Mouse (Mus musculus) limb, embryonic 14.5 days (tissue): ENCODE measurements at regions not wholly inside any gene's neighbourhood (a gene's known extent, or its start where the extent isn't known, plus 50 kb on each side); places are given as distances from the start of the nearest gene placed in this dataset.

Experiments used
- ATAC-seq: fragments of 200-750 bp; cut with Nextera tagmentation; 2 replicates; pipeline ENCODE4 v1.8.0; 2017; ENCODE audit warnings: low read depth, moderate number of reproducible peaks, moderate TSS enrichment; ENCODE audit not compliant: low FRiP score
- DNase-seq: peaks from one replicate; pipeline ENCODE4 v3.0.0-alpha.2; 2015; ENCODE audit warnings: low spot score
- H3K27ac ChIP-seq: fragments of 300-500 bp; sonication (generic); replicated peaks from 2 replicates; pipeline ENCODE4 v1.5.1; 2014; ENCODE audit warnings: low read depth, mild to moderate bottlenecking, low read length, moderate library complexity, mixed read lengths
- H3K27me3 ChIP-seq: fragments of 300-500 bp; sonication (generic); 2 replicates; pipeline ENCODE4 v1.6.1; 2014; ENCODE audit warnings: low read length, mixed read lengths; ENCODE audit not compliant: control insufficient read depth, insufficient read depth
- H3K36me3 ChIP-seq: fragments of 300-500 bp; sonication (generic); 2 replicates; pipeline ENCODE4 v1.6.1; 2014; ENCODE audit warnings: mild to moderate bottlenecking, low read length, moderate library complexity, mixed read lengths; ENCODE audit not compliant: control insufficient read depth, insufficient read depth
- H3K4me1 ChIP-seq: fragments of 300-500 bp; sonication (generic); 2 replicates; pipeline ENCODE4 v1.6.1; 2014; ENCODE audit warnings: antibody characterized with exemption, low read length, mixed read lengths; ENCODE audit not compliant: control insufficient read depth, insufficient read depth
- H3K4me2 ChIP-seq: fragments of 300-500 bp; sonication (generic); replicated peaks from 2 replicates; pipeline ENCODE4 v1.6.1; 2014; ENCODE audit warnings: low read depth, mild to moderate bottlenecking, low read length, moderate library complexity; ENCODE audit not compliant: severe bottlenecking
- H3K4me3 ChIP-seq: fragments of 300-500 bp; sonication (generic); replicated peaks from 2 replicates; pipeline ENCODE4 v1.5.1; 2014; ENCODE audit warnings: low read length
- H3K9ac ChIP-seq: fragments of 300-500 bp; sonication (generic); 2 replicates; pipeline ENCODE4 v1.6.1; 2014; ENCODE audit warnings: mild to moderate bottlenecking, low read depth, low read length, moderate library complexity; ENCODE audit not compliant: severe bottlenecking
- H3K9me3 ChIP-seq: fragments of 300-500 bp; sonication (generic); 2 replicates; pipeline ENCODE4 v1.6.1; 2016; ENCODE audit warnings: low read length; ENCODE audit not compliant: control insufficient read depth
- POLR2A ChIP-seq: fragments of 200-500 bp; IDR thresholded peaks from 2 replicates; pipeline ENCODE4 v1.8.0; 2012; ENCODE audit warnings: inconsistent platforms, mild to moderate bottlenecking, moderate library complexity, borderline replicate concordance; ENCODE audit not compliant: insufficient read depth, insufficient read length; ENCODE audit errors: extremely low read depth
- WGBS: fragments of 180-500 bp; shearing (Covaris S2); extraction: QIAGEN DNeasy Blood & Tissue Kit; methylation state at CpG from one replicate; pipeline ENCODE4 v1.1.7; 2014; 5-methylcytosine and 5-hydroxymethylcytosine counted together

GRCm38 (mm10) chr13:111087753-111088152, 167.1 kb upstream of the Actbl2 start:
- no peaks in the 10 kb centered on the region; the same call in 1 of the 2 replicates for H3K9me3 ChIP-seq
- no peak for ATAC-seq
- TF ChIP-seq POLR2A = no peak

GRCm38 (mm10) chr13:111096071-111096470, 158.7 kb upstream of the Actbl2 start:
- ATAC-seq = no peak
- H3K27me3 ChIP-seq = no peaks in the 10 kb centered on the region
- 80% methylated on average over 5 of the region's 5 CpGs for WGBS
- H3K36me3 ChIP-seq = no peaks in the 10 kb centered on the region
- no peak for TF ChIP-seq POLR2A
- no peak for DNase-seq
- H3K4me2 ChIP-seq = no peak overlapping the region
- H3K9me3 ChIP-seq = no peaks in the 10 kb centered on the region
- no peak overlapping the region for H3K27ac ChIP-seq
- H3K9ac ChIP-seq = no peak overlapping the region
- H3K4me1 ChIP-seq = no peaks in the 10 kb centered on the region
- H3K4me3 ChIP-seq = no peak overlapping the region

More at GRCm38 (mm10) chr13:111087753-111088152, 167.1 kb upstream of the Actbl2 start:
- no peaks in the 10 kb centered on the region for H3K4me1 ChIP-seq
- no peak overlapping the region for H3K9ac ChIP-seq
- H3K27ac ChIP-seq = no peak overlapping the region
- no peak overlapping the region for H3K4me2 ChIP-seq
- H3K27me3 ChIP-seq = no peaks in the 10 kb centered on the region
- H3K4me3 ChIP-seq = no peak overlapping the region
- H3K36me3 ChIP-seq = no peaks in the 10 kb centered on the region
- WGBS = 83% methylated on average over 2 of the region's 2 CpGs
- DNase-seq = no peak

GRCm38 (mm10) chr13:111097336-111097735, 157.5 kb upstream of the Actbl2 start:
- H3K9me3 ChIP-seq = no peaks in the 10 kb centered on the region
- ATAC-seq = no peak
- H3K4me2 ChIP-seq = no peak overlapping the region
- WGBS = 84% methylated on average over 4 of the region's 4 CpGs
- H3K4me1 ChIP-seq = no peaks in the 10 kb centered on the region
- no peak for TF ChIP-seq POLR2A
- H3K27ac ChIP-seq = no peak overlapping the region
- no peak overlapping the region for H3K4me3 ChIP-seq
- no peak for DNase-seq
- H3K27me3 ChIP-seq = no peaks in the 10 kb centered on the region
- no peak overlapping the region for H3K9ac ChIP-seq
- no peaks in the 10 kb centered on the region for H3K36me3 ChIP-seq

- Histone ChIP-seq H3K9me3 (no peaks in the 10 kb centered on the region), H3K27me3 (no peaks in the 10 kb centered on the region), H3K36me3 (no peaks in the 10 kb centered on the region), H3K9ac (no peak overlapping the region), H3K4me1 (no peaks in the 10 kb centered on the region), H3K4me3 (no peak overlapping the region), H3K27ac (no peak overlapping the region), H3K4me2 (no peak overlapping the region)
- no peak for DNase-seq
- no peak for TF ChIP-seq POLR2A
- ATAC-seq = no peak
- 86% methylated on average over 2 of the region's 2 CpGs for whole genome bisulfite sequencing
Observed at GRCm38 (mm10) chr13:111098738-111099137, 156.1 kb upstream of the Actbl2 start.

- WGBS = 82% methylated on average over 6 of the region's 6 CpGs
- DNase-seq = no peak
Observed at GRCm38 (mm10) chr13:111099252-111099651, 155.6 kb upstream of the Actbl2 start.

GRCm38 (mm10) chr13:111100448-111100847, 154.4 kb upstream of the Actbl2 start:
- H3K9ac ChIP-seq = no peak overlapping the region
- no peaks in the 10 kb centered on the region for H3K4me1 ChIP-seq
- TF ChIP-seq POLR2A = no peak
- ATAC-seq (no peak), DNase-seq (no peak)
- WGBS = 72% methylated on average over 1 of the region's 1 CpGs
- no peak overlapping the region for H3K27ac ChIP-seq
- H3K4me3 ChIP-seq = no peak overlapping the region
- no peak overlapping the region for H3K4me2 ChIP-seq
- no peaks in the 10 kb centered on the region for H3K9me3 ChIP-seq
- no peaks in the 10 kb centered on the region for H3K36me3 ChIP-seq
- H3K27me3 ChIP-seq = no peaks in the 10 kb centered on the region

More at GRCm38 (mm10) chr13:111099252-111099651, 155.6 kb upstream of the Actbl2 start:
- no peaks in the 10 kb centered on the region for H3K4me1 ChIP-seq
- H3K27me3 ChIP-seq = no peaks in the 10 kb centered on the region
- TF ChIP-seq POLR2A = no peak
- H3K27ac ChIP-seq = no peak overlapping the region
- H3K9me3 ChIP-seq = no peaks in the 10 kb centered on the region
- H3K36me3 ChIP-seq = no peaks in the 10 kb centered on the region
- H3K4me2 ChIP-seq = no peak overlapping the region
- H3K9ac ChIP-seq = no peak overlapping the region
- no peak for ATAC-seq
- no peak overlapping the region for H3K4me3 ChIP-seq
